Mouse (Mus musculus) bone marrow, adult 2 months (tissue): Measurements from ENCODE around the gene Slc29a4.

Experiments
- CTCF ChIP-seq: fragments of 200-500 bp; IDR thresholded peaks from 2 replicates; pipeline ENCODE4 v1.5.1; 2011; ENCODE audit warnings: low read length, control low read depth; ENCODE audit not compliant: control insufficient read depth, insufficient read depth
- POLR2A ChIP-seq: fragments of 200-500 bp; IDR thresholded peaks from 2 replicates; pipeline ENCODE4 v1.6.1; 2011; ENCODE audit warnings: low read depth, mild to moderate bottlenecking, control low read depth, low read length, borderline replicate concordance; ENCODE audit not compliant: control insufficient read depth

DNA sequence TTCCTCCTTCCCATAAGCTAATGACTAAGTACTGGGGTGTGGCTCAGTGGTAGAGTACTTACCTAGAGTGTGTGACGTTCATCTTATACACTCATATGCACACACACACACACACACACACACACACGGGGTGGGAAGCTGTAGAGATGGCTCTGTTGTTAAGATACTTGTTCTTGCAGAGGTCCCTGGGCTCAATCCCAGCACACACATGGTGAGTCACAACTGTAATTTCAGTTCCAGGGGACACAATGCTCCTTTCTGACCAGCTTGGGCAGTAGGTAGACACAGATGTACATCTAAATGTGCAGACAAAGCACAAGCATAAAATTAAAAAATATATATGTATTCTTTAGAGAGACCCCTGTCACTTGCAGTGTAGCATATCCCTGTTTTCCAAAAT is 5.4 kb downstream of the Slc29a4 start:
- no peak for TF ChIP-seq CTCF
- TF ChIP-seq POLR2A: no peak
